Mouse (Mus musculus) brain, embryonic 14.5 days (tissue): Measurements from ENCODE around the gene Fbxl17. TPM values are rescaled to one million over a fixed set of nuclear protein-coding genes. Genes with fewer than 3 reads are reported as not detected.

Experiments
- DNase-seq: peaks from one replicate; pipeline ENCODE4 v3.0.0-alpha.2; 2011; ENCODE audit warnings: low read depth
- CTCF ChIP-seq: fragments of 200-500 bp; IDR thresholded peaks from 2 replicates; pipeline ENCODE4 v1.5.1; 2012; ENCODE audit warnings: inconsistent platforms, mild to moderate bottlenecking, moderate library complexity, borderline replicate concordance; ENCODE audit not compliant: insufficient read depth, insufficient read length; ENCODE audit errors: extremely low read depth
- POLR2A ChIP-seq: fragments of 200-500 bp; IDR thresholded peaks from 2 replicates; pipeline ENCODE4 v1.6.1; 2012; ENCODE audit warnings: mild to moderate bottlenecking, inconsistent platforms, borderline replicate concordance; ENCODE audit not compliant: poor library complexity, insufficient read depth, insufficient read length, severe bottlenecking; ENCODE audit errors: extremely low read depth
- polyA plus RNA-seq: library from polyadenylated mRNA; depleted of rRNA; stranded (reverse); fragments of >200 nt; gene quantifications from 2 replicates; pipeline ENCODE4 v1.2.3, GENCODE M21; 2012

The Fbxl17 gene
- polyA plus RNA-seq, 1 experiment = 30.9 TPM

GRCm38 (mm10) chr17:63037562-63037961 lies 462.3 kb downstream of the Fbxl17 start:
- TF ChIP-seq POLR2A = no peak
- TF ChIP-seq CTCF = no peak
- DNase-seq = no peak

GRCm38 (mm10) chr17:63033141-63033540 lies 466.7 kb downstream of the Fbxl17 start:
- DNase-seq = no peak
- no peak for TF ChIP-seq CTCF
- TF ChIP-seq POLR2A = no peak

GRCm38 (mm10) chr17:63029105-63029504 lies 470.7 kb downstream of the Fbxl17 start:
- TF ChIP-seq POLR2A (no peak), CTCF (no peak)
- DNase-seq = no peak

- DNase-seq = peak; percentile 53
- TF ChIP-seq POLR2A = no peak
- TF ChIP-seq CTCF = no peak
Observed at GRCm38 (mm10) chr17:63025238-63025637, 474.6 kb downstream of the Fbxl17 start.

GRCm38 (mm10) chr17:63017605-63018167 lies 482.1 kb downstream of the Fbxl17 start:
- TF ChIP-seq POLR2A = no peak
- no peak for TF ChIP-seq CTCF
- peak; percentile 58 for DNase-seq

- no peak for DNase-seq
- TF ChIP-seq CTCF (no peak), POLR2A (no peak)
Observed at GRCm38 (mm10) chr17:63012571-63012923, 487.3 kb downstream of the Fbxl17 start.

- no peak for TF ChIP-seq POLR2A
- no peak for TF ChIP-seq CTCF
- DNase-seq = peak; percentile 58
Observed at GRCm38 (mm10) chr17:63011893-63012570, 487.8 kb downstream of the Fbxl17 start.

- TF ChIP-seq POLR2A = no peak
- no peak for TF ChIP-seq CTCF
- DNase-seq = no peak
Observed at GRCm38 (mm10) chr17:63010830-63011229, 489.0 kb downstream of the Fbxl17 start.

GRCm38 (mm10) chr17:63008788-63009187 lies 491.0 kb downstream of the Fbxl17 start:
- TF ChIP-seq POLR2A (no peak), CTCF (no peak)
- DNase-seq = peak; percentile 15

- TF ChIP-seq CTCF = no peak
- TF ChIP-seq POLR2A = no peak
- peak; percentile 57 for DNase-seq
Observed at GRCm38 (mm10) chr17:63008277-63008676, 491.5 kb downstream of the Fbxl17 start.

- TF ChIP-seq POLR2A (no peak), CTCF (no peak)
Observed at GRCm38 (mm10) chr17:63007876-63008275, 491.9 kb downstream of the Fbxl17 start.

More at GRCm38 (mm10) chr17:63007876-63008275, 491.9 kb downstream of the Fbxl17 start:
- no peak for DNase-seq
